Mouse (Mus musculus): ENCODE data around the gene Olfr1336. TPM values are rescaled to one million over a fixed set of nuclear protein-coding genes. Genes with fewer than 3 reads are reported as not detected.
"Not testable (repeated sequence)": the region's sequence is repeated elsewhere in the genome, so short reads cannot be mapped to it uniquely, and the experiment has no call there.

Olfr1336 gene
- total RNA-seq (2021): not detected

DNA sequence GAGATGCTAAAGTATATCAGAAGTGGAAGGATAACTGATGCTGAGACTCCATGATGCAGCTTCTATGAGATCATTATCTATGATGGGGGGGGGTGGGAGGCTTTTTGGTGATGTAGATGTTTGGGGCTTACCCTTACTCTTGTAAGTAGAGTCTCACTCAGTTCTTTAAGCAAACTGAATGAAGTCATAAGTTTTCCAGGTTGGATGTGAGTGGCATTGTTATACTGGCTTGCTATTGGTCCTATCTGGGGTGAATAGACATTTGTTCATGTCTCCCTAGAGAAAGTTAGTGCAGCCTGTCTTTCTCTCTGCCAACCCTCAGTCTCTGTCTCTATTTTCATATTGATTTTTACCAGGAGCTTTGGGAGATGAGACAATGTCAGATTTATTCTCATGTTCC is at the start of gene Olfr1336:
TSS of gene Olfr1336 (plus strand) at position 301 of the 400 bp plus-strand sequence.
- no peak for DNase-seq (ENCODE audit: extremely low spot score in 1 of 2, low spot score in 1 of 2)

DNA sequence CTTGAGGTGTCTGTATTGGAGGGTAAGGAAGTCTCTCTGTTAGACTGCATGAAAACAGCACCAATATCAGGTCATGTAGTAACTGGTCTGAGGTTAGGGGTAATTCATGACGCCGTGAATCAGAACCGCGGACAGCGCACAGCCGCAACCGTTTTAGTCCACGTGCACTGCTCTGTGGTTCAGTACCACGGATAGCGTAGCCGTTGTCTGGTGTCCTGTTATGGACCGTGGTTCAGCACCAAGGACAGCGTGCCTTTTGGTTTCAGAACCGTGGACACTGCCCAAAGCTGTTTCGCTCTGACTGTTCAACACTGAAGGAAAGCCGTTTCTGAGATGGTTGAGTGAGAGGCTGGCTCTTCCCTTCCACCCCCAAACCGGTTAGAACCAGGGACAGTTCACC is 45.9 kb upstream of the Olfr1336 start, which contains the start of gene Gm20715:
TSS of gene Gm20715 (plus strand) at position 235 of the 400 bp plus-strand sequence.
- peak; percentile 51 to 79 for DNase-seq (ENCODE audit: extremely low spot score in 1 of 2, low spot score in 1 of 2)

DNA sequence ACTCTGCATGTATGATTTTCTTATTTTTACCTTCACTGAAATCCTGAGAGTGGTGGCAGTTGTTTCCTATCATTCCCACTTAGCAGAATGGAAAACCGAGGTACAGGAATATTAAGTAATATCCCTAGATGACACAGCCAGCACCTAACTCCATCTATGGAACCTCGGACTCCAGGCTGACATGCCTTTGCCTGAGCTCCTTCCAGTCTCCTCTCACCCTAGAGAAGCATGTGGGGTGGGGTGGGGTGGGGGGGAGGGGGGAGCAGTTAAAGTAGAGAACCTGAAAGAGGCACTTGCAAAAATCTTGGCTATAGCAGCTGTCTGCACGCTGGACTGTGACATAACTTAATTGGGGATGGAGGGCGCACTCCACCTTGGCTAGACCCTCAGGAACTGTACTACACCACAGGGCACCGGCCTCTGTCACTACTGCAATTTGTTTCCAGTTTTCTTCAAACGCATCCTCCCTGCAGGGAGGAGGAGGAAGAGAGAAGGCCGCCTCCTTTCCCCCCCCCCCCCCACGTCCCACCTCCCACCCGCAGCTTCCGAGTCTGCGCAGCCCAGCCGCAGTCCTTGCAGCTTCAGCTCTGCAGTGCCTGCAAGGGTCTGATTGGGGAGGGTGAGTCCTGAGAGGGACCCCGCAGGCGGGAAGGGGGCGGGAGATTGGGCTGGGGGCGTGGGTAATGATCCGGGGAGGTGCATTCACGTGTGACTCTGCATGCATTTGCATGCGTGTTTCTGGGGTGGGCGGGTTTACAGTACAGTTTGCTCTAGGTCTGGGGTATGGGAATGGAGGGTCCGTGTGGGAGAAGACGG is 41.1 kb upstream of the Olfr1336 start:
- peak; percentile 36 to 45 for DNase-seq (ENCODE audit: extremely low spot score in 1 of 2, low spot score in 1 of 2)

DNA sequence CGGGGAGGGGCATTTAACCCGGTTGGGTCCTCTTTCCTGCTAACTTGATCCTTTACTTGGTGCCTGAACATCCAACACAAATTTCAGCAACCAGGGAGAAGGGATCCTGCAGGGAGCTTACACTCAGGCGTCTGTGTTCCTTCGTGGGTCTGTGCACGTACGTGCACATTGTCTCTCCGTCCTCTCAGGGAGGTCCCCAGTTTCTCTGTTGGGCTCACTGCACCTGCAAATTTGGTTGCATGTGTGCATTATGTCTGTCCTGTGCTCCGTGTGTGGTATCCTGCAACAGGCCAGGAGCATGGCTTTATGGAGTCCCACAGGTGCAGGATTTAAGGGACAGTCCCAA is 40.6 kb upstream of the Olfr1336 start:
- no peak for DNase-seq (ENCODE audit: extremely low spot score in 1 of 2, low spot score in 1 of 2)

DNA sequence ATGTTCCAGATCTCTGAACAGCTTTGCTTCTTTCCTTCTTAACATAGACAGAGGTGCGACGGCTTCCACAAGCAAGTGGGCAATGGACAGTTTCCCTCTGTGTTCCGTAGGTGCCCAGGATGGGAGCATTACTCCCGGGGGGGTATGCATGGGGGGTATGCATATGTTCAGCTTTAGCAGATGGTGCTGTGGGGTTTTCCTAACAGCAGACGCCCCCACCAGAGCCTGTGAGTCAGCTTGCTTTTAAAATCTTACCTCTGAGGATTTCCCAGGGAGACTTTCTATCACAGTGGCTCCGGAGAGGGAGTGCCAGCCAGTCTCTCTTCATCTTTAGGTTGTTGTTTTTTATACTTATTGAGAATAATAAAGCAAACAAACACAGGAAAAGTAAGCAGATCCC is 36.1 kb upstream of the Olfr1336 start:
- no peak for DNase-seq (ENCODE audit: extremely low spot score in 1 of 2, low spot score in 1 of 2)

DNA sequence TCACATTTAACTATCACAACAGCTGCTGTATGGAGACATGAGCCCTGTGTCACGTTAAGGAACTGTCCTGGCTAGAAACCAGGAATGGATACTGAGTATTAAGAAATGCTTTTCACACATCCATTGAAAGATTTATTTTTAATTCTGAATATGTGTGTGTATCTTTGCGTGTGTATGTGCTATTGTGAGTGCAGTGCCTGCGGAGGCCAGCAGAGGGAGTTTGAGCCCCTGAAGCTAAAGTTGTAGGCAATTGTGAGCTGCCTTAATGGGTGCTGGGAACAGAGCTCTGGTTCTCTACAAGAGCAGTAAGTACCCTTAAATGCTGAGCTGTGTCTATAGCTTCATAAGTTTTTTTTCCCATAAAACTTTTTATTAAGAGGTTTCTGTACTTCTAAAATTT is 26.6 kb upstream of the Olfr1336 start:
- DNase-seq (ENCODE audit: extremely low spot score in 1 of 2, low spot score in 1 of 2): no peak

DNA sequence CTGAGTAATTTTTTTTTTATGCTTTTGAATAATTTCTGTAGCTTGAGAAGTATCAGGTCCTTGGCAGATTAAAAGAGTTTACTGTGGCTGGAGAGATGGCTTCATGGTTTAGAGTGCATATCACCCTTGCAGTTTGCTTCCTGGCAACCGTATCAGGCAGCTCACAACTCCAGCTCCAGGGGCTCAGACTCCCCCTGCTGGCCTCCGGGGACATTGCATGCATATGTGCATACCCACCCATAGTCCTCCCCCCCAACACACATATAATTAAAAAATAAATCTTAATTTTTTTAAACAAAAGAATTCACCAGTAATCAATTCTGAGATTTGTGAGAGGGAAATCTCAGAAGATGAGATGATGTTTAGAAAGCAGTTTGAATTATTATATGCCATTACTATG is 25.6 kb upstream of the Olfr1336 start:
- DNase-seq (ENCODE audit: extremely low spot score in 1 of 2, low spot score in 1 of 2): peak in 1 of 2 experiments; percentile 33

DNA sequence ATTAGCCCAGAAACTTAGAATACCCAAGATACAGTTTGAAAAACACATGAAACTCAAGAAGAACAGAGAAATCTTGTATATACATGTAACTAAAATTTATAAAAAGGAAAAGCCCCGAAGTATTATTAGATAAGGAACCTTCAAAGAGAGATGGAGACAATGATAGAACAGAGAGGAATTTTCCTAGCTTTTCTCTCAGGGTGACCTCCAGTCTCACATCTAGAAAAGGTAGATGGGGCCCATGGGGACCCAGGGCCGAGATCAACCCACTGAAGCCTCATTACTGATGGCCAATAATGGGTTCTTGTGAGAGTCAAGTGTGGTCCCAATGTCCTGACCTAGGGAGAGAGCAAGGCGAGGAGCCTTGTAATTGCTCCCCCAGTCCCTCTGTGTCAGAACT is 17.6 kb upstream of the Olfr1336 start, which contains the start of gene Olfr1344:
TSS of gene Olfr1344 (plus strand) at position 301 of the 400 bp plus-strand sequence.
- no peak for DNase-seq (ENCODE audit: extremely low spot score in 1 of 2, low spot score in 1 of 2)

DNA sequence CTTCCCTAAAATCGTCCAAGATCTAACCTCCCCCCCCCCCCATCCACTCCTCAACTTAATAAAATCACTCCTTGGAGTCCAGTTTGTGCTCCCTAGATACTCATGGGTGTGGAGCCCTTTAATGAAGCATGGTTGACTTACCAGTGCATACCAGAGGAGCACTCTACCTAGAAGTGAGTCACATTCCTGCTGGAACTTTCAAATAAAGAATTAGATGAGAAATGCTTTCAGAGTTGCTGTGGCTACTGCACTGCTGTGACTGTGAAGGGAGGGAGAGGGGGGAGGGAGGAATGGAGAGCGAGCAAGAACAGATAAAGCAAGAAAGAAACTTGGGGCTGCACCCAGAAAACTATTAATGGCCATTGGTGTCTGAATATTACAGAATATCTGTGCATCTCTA is 14.8 kb upstream of the Olfr1336 start:
- no peak for DNase-seq (ENCODE audit: extremely low spot score in 1 of 2, low spot score in 1 of 2)

DNA sequence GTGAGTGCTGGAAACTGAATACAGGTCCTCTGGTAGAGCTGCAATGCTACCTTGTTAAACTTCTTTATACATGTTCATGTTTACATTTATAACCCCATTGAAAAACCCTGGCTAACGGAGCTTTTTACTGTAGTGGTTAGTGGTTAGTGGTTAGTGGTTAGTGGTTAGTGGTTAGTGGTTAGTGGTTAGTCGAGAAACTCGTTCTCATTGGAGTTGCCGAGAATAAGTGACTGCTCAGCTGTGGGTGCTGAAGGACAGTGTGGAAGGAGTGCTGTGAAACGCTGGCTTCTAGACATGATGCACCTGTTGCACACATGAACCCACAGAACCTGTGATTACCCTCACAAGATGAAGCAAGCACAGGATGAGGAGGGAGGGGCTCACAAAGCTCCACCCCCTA is 8.2 kb upstream of the Olfr1336 start:
- DNase-seq (ENCODE audit: extremely low spot score in 1 of 2, low spot score in 1 of 2): no peak

DNA sequence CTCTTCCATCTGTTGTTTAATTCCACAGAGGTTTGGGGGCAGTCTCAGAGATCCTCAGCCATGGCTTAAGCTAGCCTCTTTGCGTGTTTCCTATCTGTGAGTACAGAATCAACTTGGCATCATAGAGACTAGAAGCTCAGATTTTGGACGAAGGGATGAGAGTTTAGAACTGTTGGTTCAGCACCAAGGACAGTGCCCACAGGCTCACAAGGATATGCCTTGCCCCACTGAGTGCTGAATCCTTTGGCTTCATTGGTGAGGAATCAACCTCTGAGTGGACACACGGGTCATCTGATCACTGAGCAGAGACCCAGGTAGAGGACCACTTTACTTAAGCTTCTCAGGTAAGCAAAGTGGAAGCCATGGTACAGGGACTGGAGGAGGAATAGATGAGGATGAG is 431 bp downstream of the Olfr1336 start:
- DNase-seq (ENCODE audit: extremely low spot score in 1 of 2, low spot score in 1 of 2): no peak

DNA sequence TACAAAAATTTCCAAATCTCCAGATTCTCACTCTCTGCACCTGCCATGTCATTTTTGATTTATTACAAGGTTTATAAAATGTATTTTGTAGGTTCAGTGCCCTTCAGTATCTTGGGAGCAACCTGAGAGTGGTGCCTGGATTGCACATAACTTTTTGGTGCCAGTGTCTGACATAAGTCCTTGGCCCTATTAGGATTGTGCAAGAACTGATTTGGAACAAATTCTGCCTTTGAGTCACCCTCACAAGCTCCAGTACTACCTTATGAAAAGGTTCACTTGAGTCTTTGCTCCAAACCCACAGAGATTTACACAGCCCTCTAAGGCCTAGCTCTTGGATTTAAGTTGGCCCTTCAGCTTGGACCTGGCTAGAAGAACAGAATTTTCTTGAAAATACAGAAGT is 11.0 kb downstream of the Olfr1336 start, which contains the start of gene Olfr1346:
TSS of gene Olfr1346 (plus strand) at position 151 of the 400 bp plus-strand sequence.
- no peak for DNase-seq (ENCODE audit: extremely low spot score in 1 of 2, low spot score in 1 of 2)

DNA sequence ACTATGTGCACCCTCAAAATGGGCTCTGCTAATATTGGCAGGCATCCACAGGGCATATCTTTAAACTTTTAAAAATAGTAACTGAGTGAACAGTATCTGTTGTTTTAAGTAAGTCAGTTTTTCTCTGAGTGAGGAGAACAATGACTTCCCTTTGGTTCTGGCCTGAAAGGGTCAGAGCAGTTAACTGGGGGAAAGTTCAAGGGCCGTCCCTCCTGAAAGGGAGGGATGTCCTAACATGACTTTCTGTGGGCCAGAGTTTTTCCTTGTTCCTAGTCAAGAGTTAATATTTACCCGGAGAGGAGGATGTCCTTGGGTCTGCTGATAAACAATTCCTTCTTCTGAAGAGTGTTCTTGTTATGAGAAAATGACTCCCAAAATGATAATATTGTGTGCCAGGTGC is 21.7 kb downstream of the Olfr1336 start:
- not testable (repeated sequence) for DNase-seq (ENCODE audit: extremely low spot score in 1 of 2, low spot score in 1 of 2)

DNA sequence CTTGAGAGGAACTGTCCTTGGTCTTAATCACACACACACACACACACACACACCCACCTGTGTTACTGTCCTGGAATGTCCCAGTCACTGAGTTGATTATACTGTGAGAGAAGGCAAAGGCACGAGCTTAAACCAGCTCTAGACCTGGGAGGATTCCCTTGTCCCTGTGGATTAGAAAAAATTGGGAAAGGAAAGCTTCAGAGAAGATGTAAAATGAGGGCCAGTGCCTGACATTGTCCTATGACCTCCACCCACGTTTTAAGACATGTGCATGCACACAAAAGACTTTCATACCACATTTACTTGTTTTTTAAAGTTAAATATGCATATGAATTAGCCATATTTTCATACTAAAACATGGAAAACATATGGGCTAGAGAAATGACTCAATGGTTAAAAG is 30.9 kb downstream of the Olfr1336 start, which contains the start of gene Olfr5:
TSS of gene Olfr5 (minus strand) at position 101 of the 400 bp plus-strand sequence.
- no peak for DNase-seq (ENCODE audit: extremely low spot score in 1 of 2, low spot score in 1 of 2)

DNA sequence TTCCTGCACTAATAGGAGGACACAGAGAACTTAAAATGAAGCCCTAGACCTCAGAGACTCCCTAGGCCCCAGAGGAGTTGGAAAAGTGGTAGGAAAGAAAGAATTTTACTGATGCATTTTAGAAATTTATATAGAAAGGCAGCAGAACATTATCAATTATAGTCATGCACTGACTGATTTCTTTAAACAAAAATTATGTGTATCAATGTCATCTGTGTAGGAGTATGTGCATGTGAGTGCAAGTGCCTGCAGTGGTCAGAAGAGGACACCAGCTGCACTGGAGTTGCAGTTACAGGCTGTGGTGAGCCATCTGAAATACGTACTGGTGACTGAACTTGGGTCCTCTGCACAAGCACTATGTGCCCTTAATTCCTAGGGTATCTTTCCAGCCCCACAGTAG is 43.7 kb downstream of the Olfr1336 start, which contains the start of gene Olfr1347:
TSS of gene Olfr1347 (minus strand) at position 101 of the 400 bp plus-strand sequence.
- no peak for DNase-seq (ENCODE audit: extremely low spot score in 1 of 2, low spot score in 1 of 2)

DNA sequence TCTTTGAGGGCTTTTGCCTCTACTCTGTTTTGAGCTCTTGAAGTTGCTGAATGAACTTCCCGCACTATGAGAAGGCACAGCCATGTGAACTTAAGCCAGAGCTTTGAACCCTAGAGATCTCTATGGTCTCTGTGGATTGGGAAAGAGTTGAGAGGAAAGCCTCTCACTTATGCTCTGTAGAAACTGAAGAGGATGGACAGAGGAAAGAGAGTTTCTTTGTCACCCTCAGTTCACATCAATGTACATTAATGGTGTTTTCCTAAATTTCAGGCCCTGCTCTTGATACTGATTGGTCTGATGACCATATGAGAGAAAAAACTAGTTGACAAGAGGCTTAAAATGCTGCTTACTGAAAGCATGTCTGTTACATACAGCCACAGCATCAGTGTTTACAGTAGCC is 52.7 kb downstream of the Olfr1336 start, which contains the start of gene Olfr1348:
TSS of gene Olfr1348 (minus strand) at position 101 of the 400 bp plus-strand sequence.
- DNase-seq (ENCODE audit: extremely low spot score in 1 of 2, low spot score in 1 of 2): no peak

Other genes with a start within 250 kb of the Olfr1336 start
- gene Zscan5b, start 233.9 kb upstream of the Olfr1336 start, total RNA-seq (2021): not detected
- gene Epp13, start 203.5 kb upstream of the Olfr1336 start, total RNA-seq (2021): not detected
- 10 to 100 TPM; 16.5 to 17.6 TPM for gene Zfp667, start 169.6 kb upstream of the Olfr1336 start, total RNA-seq (2021)
- gene Zfp583, start 124.9 kb upstream of the Olfr1336 start, total RNA-seq (2021): 10 to 100 TPM; 10.2 to 12.0 TPM
- gene Gm3854, start 112.4 kb upstream of the Olfr1336 start, total RNA-seq (2021): 1 to 10 TPM; 5.8 to 6.7 TPM
- 1 to 10 TPM; 3.8 to 5.6 TPM for gene Zfp78, start 92.9 kb upstream of the Olfr1336 start, total RNA-seq (2021)
- gene Zfp28, start 72.9 kb upstream of the Olfr1336 start, total RNA-seq (2021): 1 to 10 TPM; 6.7 to 7.8 TPM
- gene Smim17, start 57.5 kb upstream of the Olfr1336 start, total RNA-seq (2021): 10 to 100 TPM; 18.4 to 22.0 TPM
- under 1 TPM; 0.15 to 0.23 TPM for gene Gm20715, start 45.9 kb upstream of the Olfr1336 start, total RNA-seq (2021)
- gene Olfr1344, start 17.5 kb upstream of the Olfr1336 start, total RNA-seq (2021): 1 to 10 TPM; 1.3 to 2.8 TPM
- gene Olfr1346, start 10.9 kb downstream of the Olfr1336 start, total RNA-seq (2021): not detected
- gene Olfr5, start 30.8 kb downstream of the Olfr1336 start, total RNA-seq (2021): not detected
- not detected for gene Olfr1347, start 43.6 kb downstream of the Olfr1336 start, total RNA-seq (2021)
- gene Olfr1348, start 52.6 kb downstream of the Olfr1336 start, total RNA-seq (2021): not detected
- not detected for gene Olfr1349, start 66.8 kb downstream of the Olfr1336 start, total RNA-seq (2021)
- gene Olfr1350, start 108.7 kb downstream of the Olfr1336 start, total RNA-seq (2021): not detected
- 1 to 10 TPM; 5.6 to 7.4 TPM for gene Zim1, start 240.3 kb downstream of the Olfr1336 start, total RNA-seq (2021)